Mouse (Mus musculus): ENCODE results near the gene Sowaha. TPM values are rescaled to one million over a fixed set of nuclear protein-coding genes. Genes with fewer than 3 reads are reported as not detected.
A peak's percentile ranks its signal among the peaks of the same experiment; 100 is the strongest.

The Sowaha gene
- polyA plus RNA-seq, 1 experiment from 2014 or later = 0.34 TPM

- ATAC-seq (replicated peaks; ENCODE audit: insufficient number of reproducible peaks, insufficient read depth, low FRiP score, low read depth) = peak; percentile 65
- H3K27ac ChIP-seq = peak overlapping the region; percentile 82
These were observed 40.3 kb upstream of the Sowaha start for GRCm38 (mm10) chr11:53520122-53520978.

DNA sequence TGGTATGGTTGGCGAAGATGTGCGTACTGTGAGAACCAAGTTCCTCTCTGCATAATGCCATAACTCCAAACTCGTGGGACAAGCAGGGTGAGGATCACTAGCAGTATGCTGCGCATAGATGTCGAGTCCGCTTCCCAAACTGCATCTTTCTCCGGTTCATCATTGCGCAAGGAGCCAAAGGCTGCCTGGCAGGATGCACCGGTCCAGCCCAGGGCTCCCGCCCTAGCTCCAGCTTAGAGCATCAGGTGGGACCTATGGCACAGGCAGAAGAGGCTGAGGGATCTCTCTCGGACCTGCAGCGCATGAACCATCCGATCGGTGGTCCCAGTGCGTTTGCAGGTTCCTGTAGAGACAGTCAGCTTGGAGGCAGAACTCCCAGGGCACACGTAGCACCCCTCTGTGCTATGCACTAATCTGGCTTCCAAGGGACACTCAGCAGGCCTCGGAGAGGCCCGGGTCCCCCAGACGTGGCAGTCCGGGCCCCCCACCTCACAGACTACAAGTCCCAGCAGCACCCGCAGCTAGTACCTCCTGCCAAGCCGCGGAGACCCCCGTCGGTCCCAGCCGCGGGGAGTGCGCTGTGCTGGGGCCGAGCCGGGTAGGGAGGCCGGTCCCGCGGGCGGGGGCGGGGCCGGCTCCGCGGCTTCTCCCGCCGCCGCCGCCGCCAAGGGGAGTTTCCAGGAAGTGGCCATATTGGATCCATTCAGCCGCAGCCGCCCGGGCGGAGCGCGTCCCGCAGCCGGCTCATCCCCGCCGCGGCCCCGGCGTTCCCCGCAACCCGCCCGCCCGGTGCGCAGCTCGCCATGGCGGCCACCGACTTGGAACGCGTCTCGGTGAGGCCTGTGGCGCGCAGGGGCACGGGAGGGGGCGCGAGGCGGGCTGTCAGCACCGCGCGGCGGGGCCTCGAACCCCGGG lies 39.4 kb upstream of the Sowaha start, which contains the start of gene Sept8:
Sept8 (plus strand) TSS at position 51 of the 915 bp plus-strand sequence.
- H3K27me3 ChIP-seq = no peaks in the 10 kb centered on the region
- peak within 1 kb of the TSS; percentile 81 for H3K9ac ChIP-seq
- no peaks in the 10 kb centered on the region for H3K9me3 ChIP-seq (replicated peaks)
- WGBS = 5% methylated on average over 79 of the region's 79 CpGs
- peak within 1 kb of the TSS; percentile 82 for H3K27ac ChIP-seq
- H3K4me3 ChIP-seq = peak within 1 kb of the TSS; percentile 86
- H3K4me1 ChIP-seq (replicated peaks) = peaks cover 49% of the 10 kb centered on the region
- peak within 1 kb of the TSS; percentile 74 for H3K4me2 ChIP-seq
- no peaks in the 10 kb centered on the region for H3K36me3 ChIP-seq
- ATAC-seq (replicated peaks; ENCODE audit: insufficient number of reproducible peaks, insufficient read depth, low FRiP score, low read depth) = peak; percentile 67

More at GRCm38 (mm10) chr11:53520122-53520978, 40.3 kb upstream of the Sowaha start:
- Histone ChIP-seq H3K27me3 (no peaks in the 10 kb centered on the region), H3K9me3 (replicated peaks) (no peaks in the 10 kb centered on the region), H3K9ac (peak overlapping the region; percentile 81), H3K4me1 (replicated peaks) (peaks cover 58% of the 10 kb centered on the region), H3K4me2 (peak overlapping the region; percentile 74), H3K36me3 (no peaks in the 10 kb centered on the region), H3K4me3 (peak overlapping the region; percentile 86)
- 1% methylated on average over 24 of the region's 24 CpGs for WGBS

GRCm38 (mm10) chr11:53518759-53519158 lies 38.7 kb upstream of the Sowaha start:
- Histone ChIP-seq H3K4me3 (no peak overlapping the region), H3K9me3 (replicated peaks) (no peaks in the 10 kb centered on the region), H3K4me2 (0 out of 2 replicates have a peak overlapping the region, but pooled peaks have one; percentile 74), H3K27ac (no peak overlapping the region), H3K9ac (no peak overlapping the region), H3K27me3 (no peaks in the 10 kb centered on the region), H3K36me3 (no peaks in the 10 kb centered on the region), H3K4me1 (replicated peaks) (peaks cover 47% of the 10 kb centered on the region)
- no peak for ATAC-seq (replicated peaks; ENCODE audit: insufficient number of reproducible peaks, insufficient read depth, low FRiP score, low read depth)
- WGBS = 56% methylated on average over 5 of the region's 5 CpGs

GRCm38 (mm10) chr11:53516775-53517627 lies 36.9 kb upstream of the Sowaha start:
- Histone ChIP-seq H3K9ac (no peak overlapping the region), H3K9me3 (replicated peaks) (no peaks in the 10 kb centered on the region), H3K27me3 (no peaks in the 10 kb centered on the region), H3K4me2 (no peak overlapping the region), H3K4me1 (replicated peaks) (peaks cover 29% of the 10 kb centered on the region), H3K4me3 (no peak overlapping the region), H3K27ac (no peak overlapping the region), H3K36me3 (no peaks in the 10 kb centered on the region)
- ATAC-seq (replicated peaks; ENCODE audit: insufficient number of reproducible peaks, insufficient read depth, low FRiP score, low read depth) = no peak
- WGBS = 48% methylated on average over 8 of the region's 8 CpGs

GRCm38 (mm10) chr11:53510351-53510750 lies 30.3 kb upstream of the Sowaha start:
- Histone ChIP-seq H3K27ac (no peak overlapping the region), H3K9ac (no peak overlapping the region), H3K9me3 (replicated peaks) (no peaks in the 10 kb centered on the region), H3K36me3 (no peaks in the 10 kb centered on the region), H3K27me3 (no peaks in the 10 kb centered on the region), H3K4me1 (replicated peaks) (no peaks in the 10 kb centered on the region; the same call in 1 of the 2 replicates), H3K4me3 (no peak overlapping the region), H3K4me2 (no peak overlapping the region)
- no peak for ATAC-seq (replicated peaks; ENCODE audit: insufficient number of reproducible peaks, insufficient read depth, low FRiP score, low read depth)
- 29% methylated on average over 5 of the region's 5 CpGs for WGBS

GRCm38 (mm10) chr11:53508591-53508990 lies 28.5 kb upstream of the Sowaha start:
- Histone ChIP-seq H3K9ac (no peak overlapping the region), H3K4me3 (no peak overlapping the region), H3K4me2 (no peak overlapping the region), H3K4me1 (replicated peaks) (no peaks in the 10 kb centered on the region; the same call in 1 of the 2 replicates), H3K27me3 (no peaks in the 10 kb centered on the region), H3K9me3 (replicated peaks) (no peaks in the 10 kb centered on the region), H3K36me3 (no peaks in the 10 kb centered on the region), H3K27ac (no peak overlapping the region)
- no peak for ATAC-seq (replicated peaks; ENCODE audit: insufficient number of reproducible peaks, insufficient read depth, low FRiP score, low read depth)
- WGBS = 58% methylated on average over 3 of the region's 3 CpGs

DNA sequence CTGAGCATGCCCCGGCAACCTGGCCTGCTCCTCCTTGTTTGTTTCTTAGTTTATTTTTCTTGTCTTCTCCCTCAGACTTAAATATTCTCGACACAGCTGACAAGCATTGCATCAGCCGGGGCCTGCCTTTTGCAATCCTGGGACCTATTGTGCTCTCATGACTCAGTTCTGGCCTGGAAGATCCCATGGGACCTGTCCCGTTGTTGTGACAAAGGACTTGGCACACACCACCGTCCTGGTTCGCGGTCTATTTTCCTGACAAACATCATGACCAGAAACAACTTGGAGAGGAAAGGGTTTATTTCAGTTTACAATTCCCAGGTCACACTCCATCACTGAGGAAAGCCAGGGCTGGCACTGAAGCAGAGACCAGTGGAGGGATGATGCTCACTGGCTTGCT lies 28.1 kb upstream of the Sowaha start:
- Histone ChIP-seq H3K4me2 (no peak overlapping the region), H3K4me1 (replicated peaks) (no peaks in the 10 kb centered on the region; the same call in 1 of the 2 replicates), H3K27ac (no peak overlapping the region), H3K9ac (no peak overlapping the region), H3K36me3 (no peaks in the 10 kb centered on the region), H3K4me3 (no peak overlapping the region), H3K9me3 (replicated peaks) (no peaks in the 10 kb centered on the region), H3K27me3 (no peaks in the 10 kb centered on the region)
- WGBS = 55% methylated on average over 7 of the region's 7 CpGs
- ATAC-seq (replicated peaks; ENCODE audit: insufficient number of reproducible peaks, insufficient read depth, low FRiP score, low read depth) = no peak

DNA sequence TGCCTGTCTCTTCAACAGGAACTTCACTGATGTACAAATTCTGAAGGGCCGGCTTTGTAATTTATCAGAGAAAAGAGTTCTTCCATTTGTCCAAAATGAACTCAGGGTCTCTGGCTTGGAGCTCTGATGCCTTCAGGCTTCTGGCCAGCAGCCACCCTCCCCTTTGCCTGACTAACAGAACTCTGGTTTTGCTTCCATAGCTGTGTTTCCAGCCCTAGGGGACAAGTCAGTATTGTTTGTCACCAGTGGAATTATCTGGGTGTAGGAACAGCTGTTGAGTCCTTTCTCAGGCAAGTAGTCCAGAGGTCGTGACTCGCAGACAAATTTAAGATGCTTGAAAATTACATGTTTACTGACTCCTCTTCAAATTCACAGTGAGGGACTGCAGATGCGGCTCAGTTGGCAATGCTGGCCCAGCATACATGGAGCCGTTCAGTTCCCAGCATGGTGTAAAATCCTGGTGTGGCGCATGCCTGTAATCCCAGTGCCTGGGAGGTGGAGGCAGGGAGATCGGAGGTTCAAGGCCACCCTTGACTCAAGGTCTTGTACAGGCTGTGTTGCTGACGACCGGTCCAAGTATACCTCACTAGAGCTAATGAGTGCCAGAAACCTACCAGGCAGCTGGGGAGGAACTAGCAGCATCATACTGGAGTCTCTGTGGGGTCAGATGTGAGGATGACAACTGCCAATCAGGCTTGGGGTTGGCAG lies 27.2 kb upstream of the Sowaha start:
- Histone ChIP-seq H3K36me3 (no peaks in the 10 kb centered on the region), H3K4me3 (no peak overlapping the region), H3K4me1 (replicated peaks) (no peaks in the 10 kb centered on the region; the same call in 1 of the 2 replicates), H3K27ac (no peak overlapping the region), H3K9me3 (replicated peaks) (no peaks in the 10 kb centered on the region), H3K4me2 (no peak overlapping the region), H3K9ac (no peak overlapping the region), H3K27me3 (no peaks in the 10 kb centered on the region)
- WGBS = 81% methylated on average over 9 of the region's 9 CpGs
- ATAC-seq (replicated peaks; ENCODE audit: insufficient number of reproducible peaks, insufficient read depth, low FRiP score, low read depth) = no peak

GRCm38 (mm10) chr11:53505026-53505663 lies 25.1 kb upstream of the Sowaha start:
- no peak overlapping the region for H3K4me3 ChIP-seq
- no peaks in the 10 kb centered on the region for H3K27me3 ChIP-seq
- 66% methylated on average over 5 of the region's 5 CpGs for WGBS
- H3K9me3 ChIP-seq (replicated peaks) = no peaks in the 10 kb centered on the region
- no peaks in the 10 kb centered on the region for H3K36me3 ChIP-seq
- peaks cover 7% of the 10 kb centered on the region for H3K4me1 ChIP-seq (replicated peaks)
- no peak overlapping the region for H3K9ac ChIP-seq
- no peak for ATAC-seq (replicated peaks; ENCODE audit: insufficient number of reproducible peaks, insufficient read depth, low FRiP score, low read depth)
- no peak overlapping the region for H3K4me2 ChIP-seq
- no peak overlapping the region for H3K27ac ChIP-seq

- ATAC-seq (replicated peaks; ENCODE audit: insufficient number of reproducible peaks, insufficient read depth, low FRiP score, low read depth) = no peak
- no peak overlapping the region for H3K4me2 ChIP-seq
- no peaks in the 10 kb centered on the region for H3K27me3 ChIP-seq
- WGBS = 90% methylated on average over 8 of the region's 8 CpGs
- no peak overlapping the region for H3K4me3 ChIP-seq
- no peak overlapping the region for H3K9ac ChIP-seq
- no peaks in the 10 kb centered on the region for H3K9me3 ChIP-seq (replicated peaks)
- H3K4me1 ChIP-seq (replicated peaks) = peaks cover 7% of the 10 kb centered on the region
- H3K27ac ChIP-seq = no peak overlapping the region
- no peaks in the 10 kb centered on the region for H3K36me3 ChIP-seq
These were observed 24.3 kb upstream of the Sowaha start for GRCm38 (mm10) chr11:53504376-53504775.

Measured in heart, embryonic 15.5 days (tissue).